Mouse (Mus musculus) heart, postnatal 0 days (tissue): ENCODE data around the gene Rln3. TPM values are rescaled to one million over a fixed set of nuclear protein-coding genes. Genes with fewer than 3 reads are reported as not detected.
"Not testable (repeated sequence)": the region's sequence is repeated elsewhere in the genome, so short reads cannot be mapped to it uniquely, and the experiment has no call there.

Experiments
- ATAC-seq: fragments of 200-750 bp; cut with Nextera tagmentation; 2 replicates; pipeline ENCODE4 v1.8.0; 2017; ENCODE audit warnings: low read depth, moderate number of reproducible peaks, moderate library complexity; ENCODE audit not compliant: insufficient read depth
- DNase-seq: peaks from one replicate; pipeline ENCODE4 v3.0.0-alpha.2; 2016; ENCODE audit warnings: low spot score
- H3K27ac ChIP-seq: fragments of 300-500 bp; sonication (generic); 2 replicates; pipeline ENCODE4 v1.5.1; 2014; ENCODE audit warnings: low read depth, mild to moderate bottlenecking
- H3K27me3 ChIP-seq: fragments of 300-500 bp; sonication (generic); 2 replicates; pipeline ENCODE4 v1.6.1; 2014; ENCODE audit warnings: low read length, mixed read lengths; ENCODE audit not compliant: control insufficient read depth, insufficient read depth
- H3K36me3 ChIP-seq: fragments of 300-500 bp; sonication (generic); replicated peaks from 2 replicates; pipeline ENCODE4 v1.6.1; 2014; ENCODE audit warnings: low read length, mixed read lengths; ENCODE audit not compliant: control insufficient read depth, insufficient read depth
- H3K4me1 ChIP-seq: fragments of 300-500 bp; sonication (generic); 2 replicates; pipeline ENCODE4 v1.6.1; 2014; ENCODE audit warnings: antibody characterized with exemption; ENCODE audit not compliant: control insufficient read depth, insufficient read depth
- H3K4me2 ChIP-seq: fragments of 300-500 bp; sonication (generic); 2 replicates; pipeline ENCODE4 v1.6.1; 2014; ENCODE audit warnings: low read depth, mild to moderate bottlenecking, low read length, moderate library complexity
- H3K4me3 ChIP-seq: fragments of 300-500 bp; sonication (generic); 2 replicates; pipeline ENCODE4 v1.5.1; 2014; ENCODE audit warnings: low read depth, low read length
- H3K9ac ChIP-seq: fragments of 300-500 bp; sonication (generic); replicated peaks from 2 replicates; pipeline ENCODE4 v1.6.1; 2014; ENCODE audit warnings: low read depth, low read length, mixed read lengths
- H3K9me3 ChIP-seq: fragments of 300-500 bp; sonication (generic); replicated peaks from 2 replicates; pipeline ENCODE4 v1.6.1; 2016; ENCODE audit warnings: low read length; ENCODE audit not compliant: control insufficient read depth
- CTCF ChIP-seq: IDR thresholded peaks from 2 replicates; pipeline ENCODE4 v1.5.1; 2016; ENCODE audit warnings: antibody characterized with exemption, control low read depth, low read depth
- EP300 ChIP-seq: IDR thresholded peaks from 2 replicates; pipeline ENCODE4 v1.6.1; 2016; ENCODE audit warnings: antibody characterized with exemption, low read depth
- WGBS: fragments of 180-500 bp; shearing (Covaris S2); extraction: QIAGEN DNeasy Blood & Tissue Kit; methylation state at CpG from one replicate; pipeline ENCODE4 v1.1.7; 2014; 5-methylcytosine and 5-hydroxymethylcytosine counted together
- polyA plus RNA-seq: library from polyadenylated mRNA; unstranded; fragments of >200 nt; fragmentation: Nextera tagmentation; extraction: Ambion mirVana; gene quantifications from 2 replicates; pipeline ENCODE4 v1.2.1, GENCODE M21; 2015
- total RNA-seq: library from RNA; depleted of rRNA; stranded (reverse); fragments of >200 nt; gene quantifications from 2 replicates; pipeline ENCODE4 v1.2.3, GENCODE M21; 2014; ENCODE audit warnings: low replicate concordance

Rln3 gene
- total and polyA plus RNA-seq, 2 experiments from 2014 or later = not detected

DNA sequence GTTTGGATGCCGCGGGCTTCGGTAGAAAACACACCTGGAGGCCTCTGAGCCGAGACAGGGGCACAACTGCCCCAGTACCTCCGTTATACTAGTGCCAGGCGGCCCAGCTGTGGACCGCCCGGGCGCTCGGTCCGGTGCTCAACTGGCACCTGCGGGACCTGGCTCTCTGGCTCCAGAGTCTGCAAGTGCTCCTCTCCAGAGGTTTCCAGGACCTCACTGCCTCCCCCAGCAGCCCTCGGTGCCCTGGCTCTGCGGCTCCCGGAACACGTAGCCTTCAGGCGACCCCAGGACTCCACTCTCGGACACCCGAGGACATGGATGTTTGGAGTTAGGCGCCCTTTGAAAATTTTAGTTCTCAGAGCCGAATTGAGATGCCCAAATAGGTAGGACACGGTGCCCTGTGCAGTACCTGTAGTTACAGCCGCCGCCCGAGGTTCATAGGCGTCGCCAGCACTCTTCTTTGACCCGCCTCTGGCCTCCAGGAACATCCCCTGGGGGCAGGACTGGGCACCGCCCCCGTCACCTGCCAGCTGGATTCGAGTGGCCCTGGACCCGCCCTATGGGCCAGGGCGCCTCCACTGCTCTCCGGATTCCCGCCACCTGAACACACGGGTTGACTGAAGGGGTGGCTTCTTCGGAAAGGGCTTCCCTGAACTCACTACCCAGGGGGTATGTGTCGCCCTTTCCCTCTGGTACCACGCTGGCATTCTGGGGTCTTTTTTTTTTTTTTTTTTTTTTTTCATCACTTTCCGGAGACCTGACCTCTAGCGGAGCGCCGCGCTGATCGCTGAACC lies 32.9 kb downstream of the Rln3 start, which contains the start of gene 2210011C24Rik:
Gene 2210011C24Rik, minus strand, starts transcription at position 467 of the 794 bp plus-strand sequence.
- Histone ChIP-seq H3K9me3 (no peaks in the 10 kb centered on the region), H3K36me3 (no peaks in the 10 kb centered on the region), H3K4me2 (peak within 1 kb of the TSS; percentile 90), H3K27ac (no peak within 1 kb of the TSS), H3K27me3 (peaks cover 37% of the 10 kb centered on the region), H3K9ac (no peak within 1 kb of the TSS; the same call in none of the 2 replicates), H3K4me3 (peak within 1 kb of the TSS; percentile 53), H3K4me1 (peaks cover 18% of the 10 kb centered on the region)
- under 1% methylated on average over 45 of the region's 45 CpGs for WGBS
- DNase-seq (no peak), ATAC-seq (no peak)
- no peak for TF ChIP-seq CTCF
- TF ChIP-seq EP300 = no peak

DNA sequence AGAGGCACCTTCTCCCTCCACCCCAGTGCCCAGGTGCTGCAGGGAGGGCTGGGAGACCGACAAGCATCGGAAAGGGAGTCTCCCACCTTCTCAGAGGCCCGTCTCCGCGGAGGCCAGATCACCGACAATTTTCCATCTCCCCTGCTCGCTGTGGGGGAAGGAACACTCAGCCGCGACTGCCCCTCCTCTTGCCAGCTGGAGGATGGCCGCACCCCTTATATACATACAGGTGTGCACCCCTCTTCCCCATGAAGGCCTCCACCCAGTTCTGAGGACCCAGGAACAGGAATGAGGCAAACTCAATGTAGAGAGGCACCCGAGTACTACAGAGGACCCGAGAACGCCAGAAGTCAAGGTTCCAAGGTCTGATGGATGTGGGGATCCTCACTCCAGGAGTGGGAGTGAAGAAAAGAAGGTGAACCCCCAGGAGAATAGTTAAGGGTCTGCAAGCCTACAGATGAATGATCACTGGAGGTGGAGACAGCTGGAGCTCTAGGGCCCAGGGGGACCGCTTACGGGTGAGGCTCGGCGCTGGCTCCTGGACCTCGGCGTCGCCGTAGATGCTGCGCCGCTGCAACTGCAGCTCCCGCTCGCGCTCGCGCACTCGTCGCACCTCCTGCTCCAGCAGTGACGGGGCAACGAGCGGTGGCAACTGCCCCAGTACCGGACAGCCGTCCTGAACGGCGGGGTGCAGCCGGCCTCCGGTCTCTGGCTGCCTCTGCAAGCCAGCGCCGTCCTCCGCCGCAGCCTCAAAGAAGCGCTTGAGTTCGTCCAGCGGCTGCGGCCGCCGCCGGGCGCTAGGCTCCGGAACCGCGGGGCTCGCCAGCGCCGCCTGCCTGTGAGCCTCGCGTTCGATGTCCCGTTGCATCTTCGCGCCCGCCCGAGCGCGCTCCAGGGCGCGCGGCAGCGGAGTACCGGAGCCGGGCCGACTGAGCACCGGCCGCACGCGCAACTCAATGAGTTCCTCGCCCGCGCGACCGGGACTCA lies 33.9 kb downstream of the Rln3 start:
- Histone ChIP-seq H3K9ac (no peak overlapping the region), H3K4me2 (peak overlapping the region; percentile 90), H3K36me3 (no peaks in the 10 kb centered on the region), H3K27me3 (peaks cover 37% of the 10 kb centered on the region), H3K4me1 (peaks cover 18% of the 10 kb centered on the region), H3K9me3 (no peaks in the 10 kb centered on the region), H3K4me3 (peak overlapping the region; percentile 53), H3K27ac (no peak overlapping the region)
- ATAC-seq (peak; percentile 66), DNase-seq (peak; percentile 69)
- 3% methylated on average over 83 of the region's 83 CpGs for WGBS
- no peak for TF ChIP-seq EP300
- TF ChIP-seq CTCF = peak; percentile 46

DNA sequence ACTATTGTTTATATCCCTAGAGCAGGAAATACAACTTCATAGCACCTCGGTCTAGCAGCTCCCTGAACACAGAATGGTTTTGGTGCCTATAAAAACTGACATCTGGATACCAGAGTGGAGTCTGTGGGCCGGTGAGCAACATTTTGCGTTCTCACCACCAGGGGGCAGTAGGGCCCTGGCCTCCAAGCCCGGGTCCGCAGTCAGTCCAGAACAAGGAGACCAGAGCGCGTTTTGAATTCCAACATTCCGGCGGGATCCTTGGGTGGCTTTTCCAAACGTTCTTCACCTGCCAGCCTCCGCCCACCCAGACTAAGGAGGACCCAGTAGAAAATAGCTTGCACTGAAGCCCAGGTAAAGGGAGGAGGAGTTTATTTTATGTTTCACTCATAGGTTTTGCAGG lies 34.9 kb downstream of the Rln3 start:
- ATAC-seq (peak; percentile 55), DNase-seq (peak; percentile 85)
- peaks cover 18% of the 10 kb centered on the region for H3K4me1 ChIP-seq
- 0 out of 2 replicates have a peak overlapping the region, but pooled peaks have one; percentile 12 for H3K4me2 ChIP-seq
- no peaks in the 10 kb centered on the region for H3K9me3 ChIP-seq
- no peak overlapping the region for H3K4me3 ChIP-seq
- H3K36me3 ChIP-seq = no peaks in the 10 kb centered on the region
- TF ChIP-seq CTCF (peak; percentile 94), EP300 (no peak)
- H3K9ac ChIP-seq = no peak overlapping the region
- no peak overlapping the region for H3K27ac ChIP-seq
- 2% methylated on average over 11 of the region's 11 CpGs for WGBS
- peaks cover 37% of the 10 kb centered on the region for H3K27me3 ChIP-seq

DNA sequence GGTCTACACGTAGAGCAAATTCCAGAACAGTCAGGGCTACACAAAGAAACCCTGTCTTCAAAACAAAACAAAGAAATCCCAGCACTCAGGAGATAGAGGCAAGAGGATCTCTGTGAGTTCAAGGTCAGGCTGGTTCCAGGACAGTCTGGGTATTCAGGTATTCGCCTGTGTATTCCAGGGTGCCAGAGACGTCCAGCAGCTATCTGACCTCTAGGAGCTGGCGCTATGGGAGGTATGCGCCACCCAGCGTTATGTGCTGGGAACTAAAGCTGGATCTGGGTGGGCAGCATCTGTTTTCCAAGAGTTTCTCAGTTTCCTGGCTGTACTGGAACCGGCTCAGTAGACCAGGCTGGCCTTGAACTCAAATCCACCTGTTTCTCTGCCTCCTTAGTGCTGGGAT lies 36.4 kb downstream of the Rln3 start:
- ATAC-seq (no peak), DNase-seq (no peak)
- no peak overlapping the region for H3K27ac ChIP-seq
- no peak overlapping the region for H3K4me2 ChIP-seq
- peaks cover 34% of the 10 kb centered on the region for H3K27me3 ChIP-seq
- no peaks in the 10 kb centered on the region for H3K9me3 ChIP-seq
- no peaks in the 10 kb centered on the region for H3K36me3 ChIP-seq
- peaks cover 27% of the 10 kb centered on the region for H3K4me1 ChIP-seq
- no peak overlapping the region for H3K9ac ChIP-seq
- no peak overlapping the region for H3K4me3 ChIP-seq
- TF ChIP-seq CTCF = peak; percentile 42
- TF ChIP-seq EP300 = no peak
- WGBS = 31% methylated on average over 7 of the region's 7 CpGs

DNA sequence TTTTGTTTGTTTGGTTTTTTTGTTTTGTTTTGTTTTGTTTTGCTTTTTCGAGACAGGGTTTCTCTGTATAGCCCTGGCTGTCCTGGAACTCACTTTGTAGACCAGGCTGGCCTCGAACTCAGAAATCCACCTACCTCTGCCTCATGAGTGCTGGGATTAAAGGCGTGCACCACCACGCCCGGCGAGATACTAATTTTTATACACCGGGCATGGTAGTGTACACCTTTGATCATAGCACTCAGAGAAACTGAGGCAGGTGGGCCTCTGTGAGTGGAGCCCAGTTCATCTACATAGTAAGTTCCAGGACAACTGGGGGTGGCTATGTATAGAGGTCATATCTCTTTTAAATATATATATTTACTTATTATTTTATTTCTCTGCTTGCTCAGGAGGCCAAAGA lies 39.3 kb downstream of the Rln3 start:
- ATAC-seq = not testable (repeated sequence)

More for the DNA sequence above, 39.3 kb downstream of the Rln3 start:
- peaks cover 20% of the 10 kb centered on the region; the same call in 1 of the 2 replicates for H3K4me1 ChIP-seq
- not testable (repeated sequence) for H3K4me2 ChIP-seq, H3K4me3 ChIP-seq, H3K36me3 ChIP-seq, H3K27me3 ChIP-seq, DNase-seq, H3K9me3 ChIP-seq, H3K9ac ChIP-seq
- 91% methylated on average over 7 of the region's 7 CpGs for WGBS
- H3K27ac ChIP-seq = peak overlapping the region; percentile 79
